Mouse (Mus musculus) MEL (cell line): ENCODE data around the gene Add1. TPM values are rescaled to one million over a fixed set of nuclear protein-coding genes. Genes with fewer than 3 reads are reported as not detected.

Experiments
- DNase-seq: peaks from one replicate; pipeline ENCODE4 v3.0.0; 2011; ENCODE audit warnings: low read depth, low spot score
- H3K27ac ChIP-seq: 2 replicates; pipeline ENCODE4 v1.5.1; 2012; ENCODE audit warnings: low read depth, mild to moderate bottlenecking, control low read depth, low read length, moderate library complexity; ENCODE audit not compliant: control insufficient read depth
- H3K27me3 ChIP-seq, 2 experiments: fragments of 150-350 bp in 1 of 2; sonication (generic) in 1 of 2; 2 replicates each; pipeline ENCODE4 v1.6.1; 2012; ENCODE audit warnings: low read length in 2 of 2, mild to moderate bottlenecking in 2 of 2, improper control_type of control experiment in 1 of 2, moderate library complexity in 1 of 2; ENCODE audit not compliant: insufficient read depth in 2 of 2, control insufficient read depth in 1 of 2
- H3K36me3 ChIP-seq, 2 experiments: 2 replicates each; pipeline ENCODE4 v1.6.1; 2012 to 2014; ENCODE audit warnings: low read length in 2 of 2, improper control_type of control experiment in 1 of 2, inconsistent platforms in 1 of 2, mild to moderate bottlenecking in 1 of 2; ENCODE audit not compliant: insufficient read depth in 2 of 2, control insufficient read depth in 1 of 2
- H3K4me1 ChIP-seq, 2 experiments: fragments of 150-350 bp in 1 of 2; sonication (generic) in 1 of 2; 2 replicates each; pipeline ENCODE4 v1.6.1; 2012; ENCODE audit warnings: low read length in 2 of 2, improper control_type of control experiment in 1 of 2, mild to moderate bottlenecking in 1 of 2; ENCODE audit not compliant: insufficient read depth in 2 of 2, control insufficient read depth in 1 of 2
- H3K4me3 ChIP-seq, 2 experiments: fragments of 150-350 bp in 1 of 2; sonication (generic) in 1 of 2; 2 replicates each; pipeline ENCODE4 v1.5.1; 2012; ENCODE audit warnings: low read depth in 2 of 2, low read length in 2 of 2, mild to moderate bottlenecking in 2 of 2, moderate library complexity in 2 of 2, control low read depth in 1 of 2, improper control_type of control experiment in 1 of 2; ENCODE audit not compliant: control insufficient read depth in 1 of 2, insufficient read depth in 1 of 2
- H3K79me2 ChIP-seq: 2 replicates; pipeline ENCODE4 v1.6.1; 2012; ENCODE audit warnings: mild to moderate bottlenecking, low read length, moderate library complexity; ENCODE audit not compliant: control insufficient read depth, poor library complexity, insufficient read depth
- H3K9ac ChIP-seq: 2 replicates; pipeline ENCODE4 v1.6.1; 2012; ENCODE audit warnings: low read depth, mild to moderate bottlenecking, control low read depth, low read length, moderate library complexity; ENCODE audit not compliant: control insufficient read depth, poor library complexity, severe bottlenecking
- H3K9me3 ChIP-seq: fragments of 150-350 bp; sonication (generic); replicated peaks from 2 replicates; pipeline ENCODE4 v1.6.1; 2012; ENCODE audit warnings: mild to moderate bottlenecking, low read length, improper control_type of control experiment, moderate library complexity; ENCODE audit not compliant: insufficient read depth
- CHD1 ChIP-seq: IDR thresholded peaks from 2 replicates; pipeline ENCODE4 v1.6.1; 2012; ENCODE audit warnings: low read depth, mild to moderate bottlenecking, inconsistent platforms, low read length, improper control_type of control experiment
- CHD2 ChIP-seq: IDR thresholded peaks from 2 replicates; pipeline ENCODE4 v1.6.1; 2011; ENCODE audit warnings: low read length, improper control_type of control experiment
- CTCF ChIP-seq, 3 experiments: IDR thresholded peaks in 2 of 3; conservative IDR thresholded peaks in 1 of 3; 2 replicates each; pipeline ENCODE4 v1.5.1; 2011 to 2012; ENCODE audit warnings: low read length in 3 of 3, low read depth in 2 of 3, mild to moderate bottlenecking in 2 of 3, improper control_type of control experiment in 1 of 3, inconsistent platforms in 1 of 3, mixed read lengths in 1 of 3, moderate library complexity in 1 of 3; ENCODE audit not compliant: control insufficient read depth in 1 of 3, insufficient read depth in 1 of 3, poor library complexity in 1 of 3, severe bottlenecking in 1 of 3
- ELF1 ChIP-seq: IDR thresholded peaks from 2 replicates; pipeline ENCODE4 v1.6.1; 2014; ENCODE audit warnings: low read depth, mild to moderate bottlenecking, inconsistent platforms, low read length, improper control_type of control experiment, moderate library complexity
- EP300 ChIP-seq, 2 experiments: IDR thresholded peaks; 2 replicates each; pipeline ENCODE4 v1.6.1; 2011; ENCODE audit warnings: improper control_type of control experiment in 2 of 2, low read length in 2 of 2, low read depth in 1 of 2, mild to moderate bottlenecking in 1 of 2
- ETS1 ChIP-seq: IDR thresholded peaks from 2 replicates; pipeline ENCODE4 v1.6.1; 2012; ENCODE audit warnings: low read depth, mild to moderate bottlenecking, inconsistent platforms, low read length, improper control_type of control experiment, moderate library complexity
- GABPA ChIP-seq: IDR thresholded peaks from 2 replicates; pipeline ENCODE4 v1.6.1; 2012; ENCODE audit warnings: low read depth, mild to moderate bottlenecking, inconsistent platforms, low read length, improper control_type of control experiment, moderate library complexity
- GATA1 ChIP-seq: IDR thresholded peaks from 2 replicates; pipeline ENCODE4 v1.6.1; 2011; ENCODE audit warnings: low read depth, low read length, improper control_type of control experiment
- HCFC1 ChIP-seq: IDR thresholded peaks from 2 replicates; pipeline ENCODE4 v1.6.1; 2012; ENCODE audit warnings: low read depth, mild to moderate bottlenecking, inconsistent platforms, low read length, improper control_type of control experiment, moderate library complexity
- KAT2A ChIP-seq: conservative IDR thresholded peaks from 2 replicates; pipeline ENCODE4 v1.6.1; 2012; ENCODE audit warnings: low read depth, low read length, improper control_type of control experiment, inconsistent platforms
- MAFK ChIP-seq: IDR thresholded peaks from 2 replicates; pipeline ENCODE4 v1.6.1; 2011; ENCODE audit warnings: low read depth, mild to moderate bottlenecking, low read length, improper control_type of control experiment, borderline replicate concordance
- MAX ChIP-seq: IDR thresholded peaks from 2 replicates; pipeline ENCODE4 v1.6.1; 2011; ENCODE audit warnings: low read length, improper control_type of control experiment
- MAZ ChIP-seq: IDR thresholded peaks from 2 replicates; pipeline ENCODE4 v1.6.1; 2012; ENCODE audit warnings: low read depth, mild to moderate bottlenecking, inconsistent platforms, low read length, improper control_type of control experiment
- MEF2A ChIP-seq: IDR thresholded peaks from 2 replicates; pipeline ENCODE4 v1.6.1; 2014; ENCODE audit warnings: low read depth, mild to moderate bottlenecking, inconsistent platforms, low read length, improper control_type of control experiment; ENCODE audit not compliant: poor library complexity, insufficient replicate concordance, severe bottlenecking; ENCODE audit errors: extremely low read depth
- MYB ChIP-seq: IDR thresholded peaks from 2 replicates; pipeline ENCODE4 v1.6.1; 2011; ENCODE audit warnings: mild to moderate bottlenecking, low read depth, low read length, improper control_type of control experiment
- MYC ChIP-seq: IDR thresholded peaks from 2 replicates; pipeline ENCODE4 v1.6.1; 2011; ENCODE audit warnings: low read depth, mild to moderate bottlenecking, low read length, improper control_type of control experiment, moderate library complexity
- NELFE ChIP-seq: IDR thresholded peaks from 2 replicates; pipeline ENCODE4 v1.6.1; 2011; ENCODE audit warnings: low read depth, low read length, improper control_type of control experiment
- NRF1 ChIP-seq: IDR thresholded peaks from 2 replicates; pipeline ENCODE4 v1.6.1; 2014; ENCODE audit warnings: low read depth, mild to moderate bottlenecking, inconsistent platforms, low read length, improper control_type of control experiment, moderate library complexity; ENCODE audit not compliant: poor library complexity, insufficient read depth, severe bottlenecking
- POLR2A ChIP-seq, 2 experiments: IDR thresholded peaks; 2 replicates each; pipeline ENCODE4 v1.6.1; 2011 to 2012; ENCODE audit warnings: low read length in 2 of 2, mild to moderate bottlenecking in 2 of 2, control low read depth in 1 of 2, improper control_type of control experiment in 1 of 2, low read depth in 1 of 2, moderate library complexity in 1 of 2; ENCODE audit not compliant: control insufficient read depth in 1 of 2, insufficient read depth in 1 of 2, poor library complexity in 1 of 2
- POLR2AphosphoS2 ChIP-seq: IDR thresholded peaks from 2 replicates; pipeline ENCODE4 v1.6.1; 2011; ENCODE audit warnings: low read length, improper control_type of control experiment
- POLR2AphosphoS5 ChIP-seq: IDR thresholded peaks from 2 replicates; pipeline ENCODE4 v1.6.1; 2012; ENCODE audit warnings: low read depth, borderline replicate concordance, mild to moderate bottlenecking, inconsistent platforms, low read length, moderate library complexity, mixed read lengths
- RCOR1 ChIP-seq: IDR thresholded peaks from 2 replicates; pipeline ENCODE4 v1.6.1; 2012; ENCODE audit warnings: low read depth, mild to moderate bottlenecking, inconsistent platforms, low read length, improper control_type of control experiment
- SIN3A ChIP-seq: IDR thresholded peaks from 2 replicates; pipeline ENCODE4 v1.6.1; 2012; ENCODE audit warnings: low read length, improper control_type of control experiment, inconsistent platforms
- SMC3 ChIP-seq: IDR thresholded peaks from 2 replicates; pipeline ENCODE4 v1.6.1; 2011; ENCODE audit warnings: low read depth, low read length, improper control_type of control experiment
- TAL1 ChIP-seq: IDR thresholded peaks from 2 replicates; pipeline ENCODE4 v1.6.1; 2012; ENCODE audit warnings: mild to moderate bottlenecking, inconsistent platforms, low read length, moderate library complexity, mixed read lengths
- TBP ChIP-seq: IDR thresholded peaks from 2 replicates; pipeline ENCODE4 v1.8.0; 2011; ENCODE audit warnings: low read depth, low read length, improper control_type of control experiment
- TCF12 ChIP-seq: IDR thresholded peaks from 2 replicates; pipeline ENCODE4 v1.6.1; 2014; ENCODE audit warnings: low read depth, mild to moderate bottlenecking, inconsistent platforms, low read length, improper control_type of control experiment, moderate library complexity
- UBTF ChIP-seq: IDR thresholded peaks from 2 replicates; pipeline ENCODE4 v1.6.1; 2012; ENCODE audit warnings: low read depth, mild to moderate bottlenecking, inconsistent platforms, low read length, improper control_type of control experiment, moderate library complexity, borderline replicate concordance; ENCODE audit not compliant: insufficient read depth
- USF2 ChIP-seq, 2 experiments: IDR thresholded peaks; 2 replicates each; pipeline ENCODE4 v1.6.1; 2011 to 2012; ENCODE audit warnings: improper control_type of control experiment in 2 of 2, low read length in 2 of 2, borderline replicate concordance in 1 of 2, inconsistent platforms in 1 of 2, low read depth in 1 of 2, mild to moderate bottlenecking in 1 of 2; ENCODE audit not compliant: insufficient read depth in 1 of 2
- ZC3H11A ChIP-seq: IDR thresholded peaks from 2 replicates; pipeline ENCODE4 v1.6.1; 2012; ENCODE audit warnings: low read depth, mild to moderate bottlenecking, inconsistent platforms, low read length, improper control_type of control experiment
- ZKSCAN1 ChIP-seq: IDR thresholded peaks from 2 replicates; pipeline ENCODE4 v1.6.1; 2012; ENCODE audit warnings: low read depth, mild to moderate bottlenecking, inconsistent platforms, low read length, improper control_type of control experiment, moderate library complexity
- ZNF384 ChIP-seq: IDR thresholded peaks from 2 replicates; pipeline ENCODE4 v1.6.1; 2012; ENCODE audit warnings: low read depth, mild to moderate bottlenecking, inconsistent platforms, low read length, improper control_type of control experiment
- polyA plus RNA-seq, 2 experiments: library from polyadenylated mRNA; stranded (reverse) in 1 of 2; unstranded in 1 of 2; fragments of >175 nt in 1 of 2; fragments of >200 nt in 1 of 2; gene quantifications; 2 replicates each; pipeline versions ENCODE4 v1.2.1 to v1.2.4; 2012; ENCODE audit warnings: low replicate concordance in 2 of 2, low read depth in 1 of 2; ENCODE audit not compliant: insufficient read length in 2 of 2, insufficient read depth in 1 of 2, missing spikeins in 1 of 2
- total RNA-seq: library from RNA; depleted of rRNA; stranded (reverse); fragments of 300-350 nt; gene quantifications from 2 replicates; pipeline ENCODE4 v1.2.3, GENCODE M21; 2012

Add1 gene
- total and polyA plus RNA-seq, 3 experiments = 79.3 to 127 TPM; not detected in 1

- no peak for TF ChIP-seq TBP
- TF ChIP-seq, all 39 proteins: peak for 0
These were observed 49.0 kb upstream of the Add1 start (continued) for GRCm38 (mm10) chr5:34524511-34524910.

- H3K4me1 ChIP-seq = peaks cover 4 to 13% of the 10 kb centered on the region in 2 experiments; a peak in 3 of 4 replicates
- peak; percentile 97 for DNase-seq
- TF ChIP-seq MAZ (peak; percentile 60; the same call in 1 of the 2 replicates), UBTF (no peak; the same call in 1 of the 2 replicates), EP300 (IDR thresholded peaks at IDR 0.05; ENCODE audit: low read depth in 1 of 2, low read length in 2 of 2) (peak; percentile 16 to 46; a peak in 1 of 4 replicates), MYB (no peak), NRF1 (peak; percentile 63), TBP (peak; percentile 54; the same call in 1 of the 2 replicates), MYC (peak; percentile 70; the same call in 1 of the 2 replicates), ELF1 (peak; percentile 28), CTCF (IDR thresholded peaks at IDR 0.05 in 2 of 3, conservative IDR thresholded peaks at IDR 0.05 in 1 of 3; ENCODE audit: control insufficient read depth in 1 of 3, insufficient read depth in 1 of 3, low read depth in 2 of 3, low read length in 3 of 3, poor library complexity in 1 of 3, severe bottlenecking in 1 of 3) (0 out of 6 replicates have a peak, but pooled peaks of 1 of the 3 experiments have one; percentile 4), NELFE (peak; percentile 82), RCOR1 (peak; percentile 43; the same call in 1 of the 2 replicates), POLR2A (IDR thresholded peaks at IDR 0.05; ENCODE audit: control insufficient read depth in 1 of 2, insufficient read depth in 1 of 2, low read depth in 1 of 2, low read length in 2 of 2, poor library complexity in 1 of 2) (peak; percentile 60 to 87; a peak in 3 of 4 replicates), ZC3H11A (no peak), ZNF384 (0 out of 2 replicates have a peak, but pooled peaks have one; percentile 28), CHD2 (no peak), CHD1 (no peak), GATA1 (no peak), TCF12 (0 out of 2 replicates have a peak, but pooled peaks have one; percentile 38), POLR2AphosphoS2 (peak; percentile 64; the same call in 1 of the 2 replicates), HCFC1 (no peak; the same call in 1 of the 2 replicates), MAFK (no peak), ZKSCAN1 (no peak), POLR2AphosphoS5 (no peak), SIN3A (peak; percentile 86), ETS1 (0 out of 2 replicates have a peak, but pooled peaks have one; percentile 16), MAX (peak; percentile 66), USF2 (IDR thresholded peaks at IDR 0.05; ENCODE audit: borderline replicate concordance in 1 of 2, insufficient read depth in 1 of 2, low read depth in 1 of 2, low read length in 2 of 2) (no peak), SMC3 (peak; percentile 23; the same call in 1 of the 2 replicates), KAT2A (no peak), GABPA (no peak), MEF2A (no peak), TAL1 (no peak)
These were observed 47.6 kb upstream of the Add1 start, which contains the start of gene Sh3bp2 for GRCm38 (mm10) chr5:34525663-34526476. TSS of gene Sh3bp2 (plus strand) at chr5:34525838.

More at GRCm38 (mm10) chr5:34525663-34526476, 47.6 kb upstream of the Add1 start, which contains the start of gene Sh3bp2:
- peak within 1 kb of the TSS; percentile 59 to 97 for H3K4me3 ChIP-seq
- H3K79me2 ChIP-seq = peaks cover 2% of the 10 kb centered on the region
- H3K36me3 ChIP-seq = peaks cover 0 to 7% of the 10 kb centered on the region in 2 experiments; a peak in 2 of 4 replicates
- peak within 1 kb of the TSS; percentile 76 for H3K27ac ChIP-seq
- H3K9ac ChIP-seq = peak within 1 kb of the TSS; percentile 57
- no peaks in the 10 kb centered on the region for H3K9me3 ChIP-seq
- no peaks in the 10 kb centered on the region for H3K27me3 ChIP-seq
